Mouse (Mus musculus): ENCODE measurements around the gene Slc25a13. TPM values are rescaled to one million over a fixed set of nuclear protein-coding genes. Genes with fewer than 3 reads are reported as not detected.

Slc25a13 gene
- total and polyA plus RNA-seq, 2 experiments from 2014 or later = 3.4 to 3.5 TPM

DNA sequence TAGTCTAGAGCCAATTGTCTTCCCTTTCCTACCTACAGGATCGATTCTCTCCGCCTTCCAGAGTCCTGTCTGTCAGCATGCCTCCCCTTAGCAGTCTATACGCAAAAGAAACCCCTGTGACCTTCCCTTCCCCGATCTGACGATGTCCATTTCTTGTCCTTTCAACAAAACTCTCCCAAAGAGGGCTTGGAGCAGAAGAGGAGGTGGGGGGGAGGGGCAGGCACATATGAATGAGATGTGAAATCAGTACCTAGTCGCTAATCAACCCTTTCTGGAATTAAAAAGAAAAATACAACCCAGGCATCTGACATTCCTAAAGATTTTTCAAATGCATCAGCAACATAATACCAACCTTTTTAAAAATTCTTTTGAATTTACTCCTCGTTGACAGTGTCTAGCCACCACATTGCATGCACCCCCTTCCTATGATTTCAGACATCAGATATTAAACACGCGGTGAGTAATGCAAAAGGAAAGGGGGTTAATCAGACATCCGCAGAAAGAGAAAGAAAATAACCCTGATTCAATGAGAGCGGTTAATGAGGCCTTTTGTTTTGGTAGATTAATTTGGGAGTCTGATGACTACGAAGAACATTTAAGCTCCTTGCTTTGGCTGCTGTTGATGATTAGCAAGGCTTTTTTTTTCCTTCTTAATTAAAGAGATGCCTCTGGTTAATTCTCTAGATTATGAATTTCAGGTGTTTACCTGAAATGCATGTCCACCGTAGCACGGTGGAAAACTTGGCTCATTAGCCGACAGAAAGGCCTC lies 43.6 kb downstream of the Slc25a13 start:
- H3K4me1 ChIP-seq (ENCODE audit: insufficient read depth, low read length) = no peaks in the 10 kb centered on the region; the same call in 1 of the 2 replicates
- DNase-seq (ENCODE audit: low spot score) (no peak), ATAC-seq (no peak; the same call in 1 of the 2 replicates)
- no peak overlapping the region for H3K9ac ChIP-seq (replicated peaks; ENCODE audit: low read length)
- H3K4me2 ChIP-seq (ENCODE audit: low read depth, low read length) = no peak overlapping the region
- H3K9me3 ChIP-seq (ENCODE audit: low read length) = no peaks in the 10 kb centered on the region
- no peak overlapping the region for H3K4me3 ChIP-seq (ENCODE audit: low read length)
- no peak overlapping the region for H3K27ac ChIP-seq
- peaks cover 5% of the 10 kb centered on the region; the same call in 1 of the 2 replicates for H3K27me3 ChIP-seq (ENCODE audit: insufficient read depth, low read length)
- TF ChIP-seq CTCF (IDR thresholded peaks at IDR 0.05; ENCODE audit: low read depth) = no peak; the same call in 1 of the 2 replicates
- H3K36me3 ChIP-seq (ENCODE audit: insufficient read depth, low read length) = no peaks in the 10 kb centered on the region
- 29% methylated on average over 15 of the region's 15 CpGs for WGBS

DNA sequence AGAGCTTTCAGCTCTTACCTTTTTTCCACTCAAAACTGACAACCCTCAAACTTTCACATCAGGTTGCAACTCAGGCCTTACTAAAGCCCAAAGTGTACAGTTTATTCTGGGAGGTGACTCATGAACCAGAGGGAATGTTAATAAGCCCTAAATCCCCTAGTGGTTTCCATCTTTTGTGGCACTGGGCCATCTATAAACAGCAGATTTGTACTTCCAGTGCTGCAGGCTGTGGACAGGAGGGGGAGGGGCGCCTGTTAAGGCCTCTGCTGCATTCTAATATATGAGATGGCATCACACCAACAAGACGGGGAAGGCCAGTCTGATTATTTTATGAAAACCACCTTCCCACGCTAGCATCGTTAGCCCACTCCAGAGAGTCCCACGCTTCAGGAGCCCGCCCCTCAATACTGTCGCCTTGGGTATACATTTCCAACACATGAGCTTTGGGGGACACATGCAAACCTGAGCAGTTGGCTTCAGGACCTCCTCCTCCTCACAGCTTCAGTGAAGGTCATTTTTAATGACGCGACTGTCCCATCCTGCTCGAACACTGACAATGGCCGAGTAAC lies 48.3 kb downstream of the Slc25a13 start:
- Histone ChIP-seq H3K27me3 (ENCODE audit: insufficient read depth, low read length) (peaks cover 5% of the 10 kb centered on the region; the same call in 1 of the 2 replicates), H3K36me3 (ENCODE audit: insufficient read depth, low read length) (no peaks in the 10 kb centered on the region), H3K4me1 (ENCODE audit: insufficient read depth, low read length) (no peaks in the 10 kb centered on the region; the same call in 1 of the 2 replicates), H3K9me3 (ENCODE audit: low read length) (no peaks in the 10 kb centered on the region), H3K27ac (no peak overlapping the region), H3K9ac (replicated peaks; ENCODE audit: low read length) (no peak overlapping the region), H3K4me3 (ENCODE audit: low read length) (no peak overlapping the region), H3K4me2 (ENCODE audit: low read depth, low read length) (no peak overlapping the region)
- DNase-seq (ENCODE audit: low spot score) (peak; percentile 30), ATAC-seq (no peak)
- TF ChIP-seq CTCF (IDR thresholded peaks at IDR 0.05; ENCODE audit: low read depth) = no peak
- 58% methylated on average over 11 of the region's 11 CpGs for WGBS

DNA sequence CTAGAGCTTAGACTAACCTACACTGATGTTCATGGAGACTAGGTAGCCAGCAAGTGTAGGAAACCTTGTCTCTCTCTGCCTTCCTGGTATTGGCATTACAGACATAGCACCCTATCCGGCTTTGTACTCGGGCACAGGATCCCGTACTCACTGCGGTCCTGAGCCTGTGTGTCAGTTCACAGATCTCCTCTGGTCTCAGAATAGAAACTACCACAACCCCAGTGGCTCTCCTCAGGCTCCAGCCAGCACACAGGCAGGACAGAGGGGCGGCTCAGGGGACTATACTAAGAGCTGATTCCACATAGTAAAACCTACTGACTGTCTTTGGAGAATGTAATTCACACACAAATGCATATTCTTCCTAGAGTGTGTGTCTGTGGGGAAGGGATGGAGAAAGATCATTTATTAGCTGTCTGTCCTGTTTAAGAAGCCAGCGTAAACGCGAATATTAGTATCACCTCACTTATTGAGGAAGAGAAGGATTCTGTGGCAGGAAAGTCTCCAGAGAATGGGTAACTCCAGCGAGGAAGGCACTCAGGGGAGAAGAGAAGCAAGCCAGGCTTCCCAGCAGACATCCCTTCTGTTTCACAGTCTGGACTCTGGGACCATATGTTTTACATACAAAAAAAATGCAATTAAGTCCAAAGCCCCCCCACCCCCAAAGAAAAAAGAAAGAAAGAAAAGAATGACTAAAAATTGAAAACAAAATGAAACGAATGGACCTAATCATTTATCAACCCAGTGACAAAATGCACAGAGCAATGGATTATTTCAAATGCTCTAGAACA lies 49.4 kb downstream of the Slc25a13 start:
- H3K27me3 ChIP-seq (ENCODE audit: insufficient read depth, low read length) = 0 out of 2 replicates have a peak, but pooled peaks cover under 1% of the 10 kb centered on the region
- H3K36me3 ChIP-seq (ENCODE audit: insufficient read depth, low read length) = no peaks in the 10 kb centered on the region
- 83% methylated on average over 10 of the region's 10 CpGs for WGBS
- H3K9ac ChIP-seq (replicated peaks; ENCODE audit: low read length) = no peak overlapping the region
- DNase-seq (ENCODE audit: low spot score) = no peak
- no peak for TF ChIP-seq CTCF (IDR thresholded peaks at IDR 0.05; ENCODE audit: low read depth)
- H3K4me2 ChIP-seq (ENCODE audit: low read depth, low read length) = no peak overlapping the region
- H3K4me3 ChIP-seq (ENCODE audit: low read length) = no peak overlapping the region
- no peaks in the 10 kb centered on the region for H3K9me3 ChIP-seq (ENCODE audit: low read length)
- no peak overlapping the region for H3K27ac ChIP-seq
- no peaks in the 10 kb centered on the region for H3K4me1 ChIP-seq (ENCODE audit: insufficient read depth, low read length)
- ATAC-seq = no peak

DNA sequence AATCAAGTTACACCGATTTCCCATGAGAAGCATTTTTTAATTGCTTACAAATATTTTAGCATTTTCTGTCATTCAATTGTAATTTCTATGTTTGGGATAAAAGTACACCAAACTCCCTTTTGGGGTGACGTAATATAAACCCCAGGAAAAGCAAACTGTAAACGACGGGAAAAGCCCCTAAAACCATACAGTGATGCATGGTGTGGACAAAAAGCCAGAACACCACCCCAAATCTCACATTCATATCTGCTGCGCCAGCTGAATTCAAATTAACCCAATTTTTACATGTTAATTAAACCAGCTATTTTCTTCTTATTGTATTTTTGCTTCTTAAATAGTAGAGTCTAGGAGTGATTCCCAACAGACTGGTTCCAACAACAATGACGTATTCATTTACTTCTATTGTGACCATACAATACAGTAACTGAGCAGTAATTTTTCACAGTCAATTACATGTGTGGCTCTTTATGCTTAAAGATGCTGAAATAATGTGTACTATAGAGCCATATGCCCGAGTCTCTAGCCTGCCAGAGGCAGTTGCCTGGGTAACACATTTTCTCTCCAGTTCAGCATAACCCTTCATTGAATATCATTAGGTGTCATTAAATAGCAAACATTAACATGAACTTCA lies 53.9 kb downstream of the Slc25a13 start:
- no peak overlapping the region for H3K9ac ChIP-seq (replicated peaks; ENCODE audit: low read length)
- H3K4me3 ChIP-seq (ENCODE audit: low read length) = no peak overlapping the region
- DNase-seq (ENCODE audit: low spot score) (peak; percentile 53), ATAC-seq (peak; percentile 65)
- no peak overlapping the region for H3K4me2 ChIP-seq (ENCODE audit: low read depth, low read length)
- no peak overlapping the region for H3K27ac ChIP-seq
- WGBS = 38% methylated on average over 7 of the region's 7 CpGs
- no peaks in the 10 kb centered on the region for H3K36me3 ChIP-seq (ENCODE audit: insufficient read depth, low read length)
- peaks cover 11% of the 10 kb centered on the region; the same call in 1 of the 2 replicates for H3K4me1 ChIP-seq (ENCODE audit: insufficient read depth, low read length)
- TF ChIP-seq CTCF (IDR thresholded peaks at IDR 0.05; ENCODE audit: low read depth) = no peak
- H3K9me3 ChIP-seq (ENCODE audit: low read length) = no peaks in the 10 kb centered on the region
- no peaks in the 10 kb centered on the region for H3K27me3 ChIP-seq (ENCODE audit: insufficient read depth, low read length)

GRCm38 (mm10) chr6:6162146-6162545 lies 54.8 kb downstream of the Slc25a13 start:
- WGBS = 39% methylated on average over 6 of the region's 6 CpGs
- peaks cover 11% of the 10 kb centered on the region; the same call in 1 of the 2 replicates for H3K4me1 ChIP-seq (ENCODE audit: insufficient read depth, low read length)
- no peak for TF ChIP-seq CTCF (IDR thresholded peaks at IDR 0.05; ENCODE audit: low read depth)
- H3K36me3 ChIP-seq (ENCODE audit: insufficient read depth, low read length) = no peaks in the 10 kb centered on the region
- H3K4me2 ChIP-seq (ENCODE audit: low read depth, low read length) = no peak overlapping the region
- DNase-seq (ENCODE audit: low spot score) (no peak), ATAC-seq (no peak)
- H3K27me3 ChIP-seq (ENCODE audit: insufficient read depth, low read length) = no peaks in the 10 kb centered on the region
- H3K4me3 ChIP-seq (ENCODE audit: low read length) = no peak overlapping the region
- H3K9ac ChIP-seq (replicated peaks; ENCODE audit: low read length) = no peak overlapping the region
- H3K9me3 ChIP-seq (ENCODE audit: low read length) = no peaks in the 10 kb centered on the region
- no peak overlapping the region for H3K27ac ChIP-seq
